Mouse (Mus musculus): ENCODE data around the gene 1810013L24Rik. TPM values are rescaled to one million over a fixed set of nuclear protein-coding genes. Genes with fewer than 3 reads are reported as not detected.
A peak's percentile ranks its signal among the peaks of the same experiment; 100 is the strongest.

Gene 1810013L24Rik
- polyA plus RNA-seq, 1 experiment from 2014 or later: 18.4 TPM

- no peak for DNase-seq (ENCODE audit: extremely low spot score, low spot score)
- Histone ChIP-seq H3K27me3 (ENCODE audit: poor library complexity, severe bottlenecking) (no peaks in the 10 kb centered on the region), H3K4me3 (no peak overlapping the region), H3K36me3 (replicated peaks) (no peaks in the 10 kb centered on the region), H3K4me1 (no peaks in the 10 kb centered on the region), H3K9me3 (no peaks in the 10 kb centered on the region), H3K27ac (no peak overlapping the region)
- WGBS: 87% methylated on average over 4 of the region's 4 CpGs
Observed at GRCm38 (mm10) chr16:8817872-8818271, 12.0 kb upstream of the 1810013L24Rik start.

DNA sequence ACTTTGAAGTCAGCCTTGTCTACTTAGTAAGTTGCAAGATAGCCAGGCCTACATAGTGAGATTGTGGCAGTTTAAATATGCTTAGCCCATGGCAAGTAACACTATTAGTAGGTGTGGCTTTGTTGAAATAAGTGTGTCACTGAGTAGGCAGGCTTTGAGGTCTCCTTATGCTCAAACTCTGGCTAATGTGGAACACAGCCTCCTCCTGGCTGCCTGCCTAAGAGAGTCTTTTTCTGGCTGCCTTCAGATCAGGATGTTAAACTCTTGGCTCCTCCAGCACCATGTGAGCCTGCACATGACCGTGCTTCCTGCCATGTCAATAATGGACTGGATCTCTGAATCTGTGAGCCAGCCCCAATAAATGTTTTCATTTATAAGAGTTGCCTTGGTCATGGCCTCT, 8.5 kb upstream of the 1810013L24Rik start:
- Histone ChIP-seq H3K36me3 (replicated peaks) (no peaks in the 10 kb centered on the region), H3K27ac (no peak overlapping the region), H3K4me1 (no peaks in the 10 kb centered on the region), H3K9me3 (no peaks in the 10 kb centered on the region), H3K4me3 (no peak overlapping the region), H3K27me3 (ENCODE audit: poor library complexity, severe bottlenecking) (no peaks in the 10 kb centered on the region)
- WGBS: 85% methylated on average over 1 of the region's 1 CpGs
- no peak for DNase-seq (ENCODE audit: extremely low spot score, low spot score)

GRCm38 (mm10) chr16:8822586-8822985, 7.3 kb upstream of the 1810013L24Rik start:
- H3K9me3 ChIP-seq: no peaks in the 10 kb centered on the region
- H3K27ac ChIP-seq: no peak overlapping the region
- no peak overlapping the region for H3K4me3 ChIP-seq
- no peak for DNase-seq (ENCODE audit: extremely low spot score, low spot score)
- H3K4me1 ChIP-seq: no peaks in the 10 kb centered on the region
- 80% methylated on average over 4 of the region's 4 CpGs for WGBS
- no peaks in the 10 kb centered on the region for H3K27me3 ChIP-seq (ENCODE audit: poor library complexity, severe bottlenecking)
- H3K36me3 ChIP-seq (replicated peaks): no peaks in the 10 kb centered on the region

DNA sequence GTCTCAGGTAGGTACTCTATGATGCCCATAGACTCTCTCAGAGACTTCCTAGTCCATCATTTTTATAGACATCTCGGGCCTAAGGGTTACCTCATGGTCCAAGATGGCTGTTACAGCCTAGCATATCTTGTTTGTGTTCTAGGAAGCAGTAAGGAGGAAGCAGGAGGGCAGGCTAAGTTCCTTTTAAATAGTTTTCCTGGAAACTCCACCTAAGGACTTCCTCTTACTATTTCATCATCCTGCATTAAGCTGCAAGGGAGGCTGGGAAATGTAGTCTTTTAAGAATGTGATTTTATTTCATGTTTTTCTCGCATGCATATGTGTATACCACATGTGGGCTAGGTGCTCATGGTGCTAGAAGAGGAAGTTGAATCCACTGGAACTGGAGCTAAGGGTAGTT, 6.2 kb upstream of the 1810013L24Rik start:
- Histone ChIP-seq H3K27me3 (ENCODE audit: poor library complexity, severe bottlenecking) (no peaks in the 10 kb centered on the region), H3K4me1 (peaks cover under 1% of the 10 kb centered on the region; the same call in 1 of the 2 replicates), H3K36me3 (replicated peaks) (no peaks in the 10 kb centered on the region), H3K9me3 (no peaks in the 10 kb centered on the region), H3K27ac (no peak overlapping the region), H3K4me3 (no peak overlapping the region)
- DNase-seq (ENCODE audit: extremely low spot score, low spot score): no peak
- 76% methylated on average over 2 of the region's 2 CpGs for WGBS

- no peaks in the 10 kb centered on the region for H3K9me3 ChIP-seq
- WGBS: 92% methylated on average over 7 of the region's 7 CpGs
- peaks cover 16% of the 10 kb centered on the region for H3K4me1 ChIP-seq
- H3K36me3 ChIP-seq (replicated peaks): peaks cover 12% of the 10 kb centered on the region
- no peak overlapping the region for H3K4me3 ChIP-seq
- no peaks in the 10 kb centered on the region for H3K27me3 ChIP-seq (ENCODE audit: poor library complexity, severe bottlenecking)
- no peak overlapping the region for H3K27ac ChIP-seq
- DNase-seq (ENCODE audit: extremely low spot score, low spot score): no peak
Observed at GRCm38 (mm10) chr16:8827366-8827765, 2.5 kb upstream of the 1810013L24Rik start.

- DNase-seq (ENCODE audit: extremely low spot score, low spot score): no peak
- 12% methylated on average over 33 of the region's 33 CpGs for WGBS
- Histone ChIP-seq H3K4me3 (peak overlapping the region; percentile 90), H3K27me3 (ENCODE audit: poor library complexity, severe bottlenecking) (no peaks in the 10 kb centered on the region), H3K27ac (peak overlapping the region; percentile 99), H3K9me3 (no peaks in the 10 kb centered on the region), H3K4me1 (peaks cover 30% of the 10 kb centered on the region), H3K36me3 (replicated peaks) (peaks cover 27% of the 10 kb centered on the region)
Observed at GRCm38 (mm10) chr16:8828636-8829563, 1.0 kb upstream of the 1810013L24Rik start.

DNA sequence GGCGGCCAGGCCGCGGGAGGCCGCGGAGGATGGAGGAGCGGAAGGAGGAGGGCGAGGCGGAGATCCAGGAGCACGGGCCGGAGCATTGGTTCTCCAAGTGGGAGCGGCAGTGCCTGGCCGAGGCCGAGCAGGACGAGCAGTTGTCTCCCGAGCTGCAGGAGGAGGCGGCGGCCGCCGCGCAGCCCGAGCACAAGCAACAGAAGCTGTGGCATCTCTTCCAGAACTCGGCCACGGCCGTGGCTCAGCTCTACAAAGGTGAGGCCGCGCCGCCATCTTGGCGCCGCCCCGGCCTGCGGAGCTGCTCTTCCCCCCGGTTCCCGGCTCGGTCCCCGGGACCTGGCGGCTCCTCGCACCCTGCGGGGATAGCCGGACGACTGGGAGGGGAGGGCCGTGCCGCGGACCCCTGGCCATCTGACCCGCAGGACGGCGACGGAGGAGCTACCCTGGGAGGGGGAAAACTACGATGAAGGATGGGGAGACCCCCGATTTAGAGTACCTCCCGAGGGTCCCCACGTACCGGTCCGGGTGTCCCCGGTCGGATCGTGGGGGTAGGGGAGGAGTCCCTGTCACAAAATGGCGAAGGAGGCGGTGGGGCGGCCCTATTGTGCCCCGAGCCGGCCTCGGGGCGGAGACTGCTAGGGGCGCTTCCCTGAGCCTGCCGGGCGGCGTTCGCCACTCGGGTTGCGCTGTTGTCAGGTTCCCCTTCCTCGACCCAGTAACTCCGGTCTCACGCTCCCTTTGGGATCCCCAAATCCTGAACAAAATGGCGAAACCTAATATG, 721 bp downstream of the 1810013L24Rik start:
- no peaks in the 10 kb centered on the region for H3K9me3 ChIP-seq
- H3K36me3 ChIP-seq (replicated peaks): peaks cover 44% of the 10 kb centered on the region
- WGBS: under 1% methylated on average over 74 of the region's 74 CpGs
- H3K4me1 ChIP-seq: peaks cover 32% of the 10 kb centered on the region
- no peaks in the 10 kb centered on the region for H3K27me3 ChIP-seq (ENCODE audit: poor library complexity, severe bottlenecking)
- peak; percentile 63 for DNase-seq (ENCODE audit: extremely low spot score, low spot score)
- H3K27ac ChIP-seq: peak overlapping the region; percentile 99
- H3K4me3 ChIP-seq: peak overlapping the region; percentile 90

DNA sequence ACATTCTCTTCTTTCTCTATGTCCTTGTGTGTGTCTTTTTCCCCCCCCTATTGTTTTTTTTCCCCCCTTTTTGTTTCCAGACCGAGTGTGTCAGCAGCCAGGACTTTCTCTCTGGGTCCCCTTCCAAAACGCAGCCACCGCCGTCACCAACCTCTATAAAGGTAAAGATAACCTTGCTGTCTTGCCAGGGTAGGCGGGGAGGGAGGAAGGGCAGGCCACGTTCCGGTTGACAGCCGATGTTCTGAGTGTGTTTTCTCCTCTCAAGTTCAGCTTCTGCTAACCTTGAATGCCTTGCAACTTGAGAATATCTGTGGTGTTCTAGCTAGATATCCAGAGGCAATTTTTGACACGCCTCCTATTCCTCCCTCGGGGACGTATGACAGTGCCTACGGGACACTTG, 1.3 kb downstream of the 1810013L24Rik start:
- H3K27ac ChIP-seq: peak overlapping the region; percentile 99
- peaks cover 32% of the 10 kb centered on the region for H3K4me1 ChIP-seq
- no peak for DNase-seq (ENCODE audit: extremely low spot score, low spot score)
- H3K4me3 ChIP-seq: peak overlapping the region; percentile 90
- no peaks in the 10 kb centered on the region for H3K9me3 ChIP-seq
- no peaks in the 10 kb centered on the region for H3K27me3 ChIP-seq (ENCODE audit: poor library complexity, severe bottlenecking)
- WGBS: 13% methylated on average over 12 of the region's 12 CpGs
- H3K36me3 ChIP-seq (replicated peaks): peaks cover 50% of the 10 kb centered on the region

DNA sequence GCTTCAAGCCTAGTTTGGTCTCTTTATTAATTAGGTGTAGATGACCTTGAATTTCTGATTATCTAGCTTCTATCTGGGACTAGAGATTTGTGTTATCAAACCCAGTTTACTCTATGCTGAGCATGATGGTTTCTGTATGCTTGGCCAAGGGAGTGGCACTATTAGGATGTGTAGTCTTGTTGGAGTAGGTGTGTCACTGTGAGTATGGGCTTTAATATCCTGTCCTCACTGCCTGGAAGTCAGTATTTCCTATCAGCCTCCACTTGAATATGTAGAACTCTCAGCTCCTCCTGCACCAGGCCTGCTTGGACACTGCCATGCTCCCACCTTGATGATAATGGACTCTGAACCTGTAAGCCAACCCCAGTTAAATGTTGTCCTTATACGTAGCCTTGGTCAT, 7.0 kb downstream of the 1810013L24Rik start:
- WGBS: 89% methylated on average over 1 of the region's 1 CpGs
- Histone ChIP-seq H3K9me3 (no peaks in the 10 kb centered on the region), H3K27me3 (ENCODE audit: poor library complexity, severe bottlenecking) (no peaks in the 10 kb centered on the region), H3K4me3 (no peak overlapping the region), H3K4me1 (peaks cover 21% of the 10 kb centered on the region), H3K27ac (no peak overlapping the region), H3K36me3 (replicated peaks) (peaks cover 98% of the 10 kb centered on the region)
- DNase-seq (ENCODE audit: extremely low spot score, low spot score): no peak

DNA sequence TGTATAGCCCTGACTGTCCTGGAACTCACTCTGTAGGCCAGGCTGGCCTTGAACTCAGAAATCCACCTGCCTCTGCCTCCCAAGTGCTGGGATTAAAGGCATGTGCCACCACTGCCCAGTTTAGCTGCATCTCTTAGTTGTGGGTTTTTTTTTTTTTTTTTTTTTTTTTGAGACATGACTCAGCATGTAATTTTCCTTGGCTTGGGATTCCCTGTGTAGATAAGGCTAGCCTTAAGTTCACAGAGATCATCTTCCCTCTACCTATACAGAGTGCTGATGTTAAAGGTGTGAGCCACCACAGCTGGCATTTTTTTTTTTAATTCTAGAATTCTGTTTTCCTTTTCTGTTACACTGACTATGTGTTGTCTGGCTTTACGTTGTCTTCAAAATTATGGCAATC, 7.7 kb downstream of the 1810013L24Rik start:
- Histone ChIP-seq H3K27ac (no peak overlapping the region), H3K9me3 (no peaks in the 10 kb centered on the region), H3K27me3 (ENCODE audit: poor library complexity, severe bottlenecking) (no peaks in the 10 kb centered on the region), H3K4me1 (peaks cover 13% of the 10 kb centered on the region), H3K4me3 (no peak overlapping the region), H3K36me3 (replicated peaks) (peaks cover 98% of the 10 kb centered on the region)
- DNase-seq (ENCODE audit: extremely low spot score, low spot score): no peak
- WGBS: 100% methylated on average over 1 of the region's 1 CpGs

- H3K4me3 ChIP-seq: no peak overlapping the region
- H3K4me1 ChIP-seq: peaks cover 1% of the 10 kb centered on the region; the same call in 1 of the 2 replicates
- H3K9me3 ChIP-seq: no peaks in the 10 kb centered on the region
- no peaks in the 10 kb centered on the region for H3K27me3 ChIP-seq (ENCODE audit: poor library complexity, severe bottlenecking)
- H3K36me3 ChIP-seq (replicated peaks): peaks cover 98% of the 10 kb centered on the region
- H3K27ac ChIP-seq: no peak overlapping the region
- DNase-seq (ENCODE audit: extremely low spot score, low spot score): no peak
Observed at GRCm38 (mm10) chr16:8838921-8839320, 9.0 kb downstream of the 1810013L24Rik start.

DNA sequence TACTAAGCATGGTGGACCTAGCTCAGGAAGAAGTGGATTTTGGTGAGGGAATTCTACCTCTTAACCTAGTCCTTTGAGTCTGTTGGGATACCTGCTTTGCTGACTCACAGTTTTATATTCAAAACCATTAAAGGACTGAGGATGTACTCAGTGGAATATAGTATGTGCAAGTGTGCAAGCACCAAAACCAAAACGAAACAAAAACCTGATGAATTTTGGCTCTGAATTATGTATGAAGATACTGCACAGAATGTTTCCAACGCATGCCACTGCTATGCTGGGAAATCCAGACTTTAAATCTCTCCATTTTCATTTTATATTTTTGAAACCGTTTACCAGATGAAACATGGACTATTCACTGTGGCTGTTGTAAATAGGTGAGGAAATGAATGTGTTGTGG, 10.7 kb downstream of the 1810013L24Rik start:
- H3K4me3 ChIP-seq: no peak overlapping the region
- H3K36me3 ChIP-seq (replicated peaks): peaks cover 98% of the 10 kb centered on the region
- H3K27me3 ChIP-seq (ENCODE audit: poor library complexity, severe bottlenecking): no peaks in the 10 kb centered on the region
- H3K27ac ChIP-seq: no peak overlapping the region
- 95% methylated on average over 3 of the region's 3 CpGs for WGBS
- H3K9me3 ChIP-seq: no peaks in the 10 kb centered on the region
- no peak for DNase-seq (ENCODE audit: extremely low spot score, low spot score)
- H3K4me1 ChIP-seq: no peaks in the 10 kb centered on the region

GRCm38 (mm10) chr16:8842962-8843361, 13.1 kb downstream of the 1810013L24Rik start:
- Histone ChIP-seq H3K4me3 (no peak overlapping the region), H3K36me3 (replicated peaks) (peaks cover 94% of the 10 kb centered on the region), H3K9me3 (no peaks in the 10 kb centered on the region), H3K27ac (no peak overlapping the region), H3K4me1 (no peaks in the 10 kb centered on the region), H3K27me3 (ENCODE audit: poor library complexity, severe bottlenecking) (no peaks in the 10 kb centered on the region)
- WGBS: 95% methylated on average over 10 of the region's 10 CpGs
- DNase-seq (ENCODE audit: extremely low spot score, low spot score): no peak
